Mouse (Mus musculus): Measurements from ENCODE around the gene Dctd.

Dctd gene

DNA sequence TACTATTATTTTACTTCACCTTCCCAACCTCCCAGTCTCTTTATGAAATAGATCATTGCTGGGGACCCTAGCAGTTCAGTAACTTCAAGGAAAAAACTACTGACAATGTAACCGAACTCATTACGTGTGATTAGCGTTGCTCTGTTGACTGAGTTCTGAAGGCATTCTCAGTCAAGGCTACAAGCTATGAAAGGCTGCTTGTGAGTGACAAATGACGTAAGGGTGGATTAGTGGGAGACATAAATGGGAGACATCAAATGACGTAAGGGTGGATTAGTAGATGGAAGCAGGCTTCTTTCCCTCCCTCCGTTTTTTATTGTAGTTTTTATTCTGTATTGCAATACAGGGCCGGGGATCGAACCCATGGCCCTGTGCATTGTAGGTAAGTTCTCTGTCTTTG lies 26.0 kb downstream of the Dctd start:
- H3K36me3 ChIP-seq (ENCODE audit: control insufficient read depth, insufficient read depth, low read length, poor library complexity, severe bottlenecking) = no peaks in the 10 kb centered on the region
- no peak for DNase-seq (ENCODE audit: low read depth, low spot score)
- no peaks in the 10 kb centered on the region for H3K27me3 ChIP-seq (ENCODE audit: control insufficient read depth, insufficient read depth, low read length, poor library complexity, severe bottlenecking)

DNA sequence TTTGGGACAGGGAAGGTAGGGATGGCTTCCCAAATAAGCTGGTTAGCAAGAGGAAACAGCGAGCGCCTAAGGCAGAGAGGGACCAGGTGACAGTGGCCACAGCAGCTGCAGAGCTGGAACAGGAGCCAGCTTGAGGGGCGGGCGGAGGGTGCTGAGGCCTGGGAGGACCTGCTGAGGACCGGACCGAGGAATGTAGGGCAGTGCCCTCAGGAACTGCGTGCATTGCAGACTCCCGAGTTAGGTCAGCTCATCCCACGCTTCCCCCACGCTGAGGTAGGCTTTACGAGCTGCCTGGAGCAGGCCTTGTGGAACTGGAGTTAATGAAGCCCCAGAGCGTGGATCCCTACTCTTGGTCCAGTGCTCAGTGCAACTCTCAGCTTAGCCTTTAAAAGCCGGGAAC lies 28.1 kb downstream of the Dctd start:
- DNase-seq (ENCODE audit: low read depth, low spot score) = no peak
- Histone ChIP-seq H3K36me3 (ENCODE audit: control insufficient read depth, insufficient read depth, low read length, poor library complexity, severe bottlenecking) (no peaks in the 10 kb centered on the region), H3K27me3 (ENCODE audit: control insufficient read depth, insufficient read depth, low read length, poor library complexity, severe bottlenecking) (no peaks in the 10 kb centered on the region)

DNA sequence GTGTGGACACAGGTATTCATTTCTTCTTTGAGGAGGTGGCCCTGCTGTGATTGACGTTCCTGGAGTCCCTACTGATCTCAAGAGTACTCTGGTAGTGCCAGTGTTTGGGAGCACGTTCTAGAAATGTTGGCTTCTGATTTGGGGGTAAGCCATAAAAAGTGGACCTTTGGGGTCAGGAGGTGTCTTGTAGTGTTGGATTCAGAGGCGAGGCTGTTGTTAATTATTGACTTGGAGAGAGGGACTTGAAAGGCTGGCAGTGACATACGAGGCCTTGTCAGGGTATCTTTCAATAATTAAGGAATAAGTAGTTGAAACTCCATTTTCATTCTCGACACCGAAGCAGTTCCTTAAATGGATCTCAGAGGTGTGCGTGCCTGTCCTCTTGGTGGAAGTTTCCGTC lies 31.4 kb downstream of the Dctd start:
- DNase-seq (ENCODE audit: low read depth, low spot score) = no peak
- Histone ChIP-seq H3K27me3 (ENCODE audit: control insufficient read depth, insufficient read depth, low read length, poor library complexity, severe bottlenecking) (no peaks in the 10 kb centered on the region), H3K36me3 (ENCODE audit: control insufficient read depth, insufficient read depth, low read length, poor library complexity, severe bottlenecking) (no peaks in the 10 kb centered on the region)

DNA sequence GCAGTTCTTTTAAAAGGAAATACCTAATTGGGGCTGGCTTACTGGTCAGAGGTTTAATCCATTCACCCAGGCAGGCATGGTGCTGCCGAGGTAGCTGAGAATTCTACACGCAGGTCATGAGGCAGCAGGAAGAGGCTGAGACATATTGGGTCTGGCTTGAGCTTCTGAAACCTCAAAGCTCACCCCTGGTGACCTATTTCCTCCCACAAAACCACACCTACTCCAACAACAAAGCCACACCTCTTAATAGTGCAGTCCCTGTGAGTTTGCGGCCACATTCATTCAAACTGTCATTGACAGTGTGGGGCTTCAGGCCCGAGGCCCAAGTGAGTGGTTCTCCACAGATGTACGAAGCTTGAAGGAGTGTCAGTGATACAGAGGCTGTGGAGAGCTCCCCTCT lies 34.4 kb downstream of the Dctd start:
- Histone ChIP-seq H3K36me3 (ENCODE audit: control insufficient read depth, insufficient read depth, low read length, poor library complexity, severe bottlenecking) (no peaks in the 10 kb centered on the region), H3K27me3 (ENCODE audit: control insufficient read depth, insufficient read depth, low read length, poor library complexity, severe bottlenecking) (no peaks in the 10 kb centered on the region)
- no peak for DNase-seq (ENCODE audit: low read depth, low spot score)

DNA sequence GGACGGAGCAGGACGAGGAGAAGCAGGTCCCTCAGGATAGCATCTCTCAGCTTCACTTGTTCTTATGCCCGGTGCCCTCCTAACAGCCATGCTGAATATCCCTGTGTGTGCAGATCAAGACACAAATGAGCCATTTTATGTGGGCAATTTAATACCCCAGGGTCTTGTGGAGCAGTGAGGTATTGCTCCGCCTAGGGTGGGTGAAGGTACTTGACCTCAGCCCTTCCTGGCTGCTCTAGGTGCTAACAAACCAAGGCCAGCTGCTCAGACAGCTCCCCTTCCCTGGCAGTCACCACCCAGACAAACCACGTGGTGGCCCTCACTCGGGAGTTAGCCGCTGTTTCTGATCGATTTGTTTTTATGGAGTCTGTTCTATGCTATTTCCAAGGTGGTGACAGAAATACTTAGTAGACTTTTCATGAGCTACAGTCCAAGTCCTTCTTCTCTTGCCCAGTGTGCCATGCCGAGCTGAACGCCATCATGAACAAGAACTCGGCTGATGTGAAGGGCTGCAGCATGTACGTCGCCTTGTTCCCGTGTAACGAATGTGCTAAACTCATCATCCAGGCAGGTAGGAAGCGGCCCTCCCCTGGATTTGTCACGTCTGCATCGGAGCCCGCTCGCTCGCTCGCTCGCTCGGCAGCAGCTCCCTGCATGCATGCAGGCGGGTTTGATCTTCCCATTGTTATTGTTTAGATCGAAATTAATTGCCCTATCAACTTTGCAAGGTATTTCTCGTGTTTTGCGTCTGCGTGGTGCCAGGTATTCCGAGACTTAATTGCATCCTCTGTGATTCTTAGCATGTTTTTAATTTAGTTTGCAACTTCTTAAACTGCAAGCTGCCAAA lies 38.1 kb downstream of the Dctd start:
- H3K27me3 ChIP-seq (ENCODE audit: control insufficient read depth, insufficient read depth, low read length, poor library complexity, severe bottlenecking) = no peaks in the 10 kb centered on the region
- H3K36me3 ChIP-seq (ENCODE audit: control insufficient read depth, insufficient read depth, low read length, poor library complexity, severe bottlenecking) = no peaks in the 10 kb centered on the region
- no peak for DNase-seq (ENCODE audit: low read depth, low spot score)

DNA sequence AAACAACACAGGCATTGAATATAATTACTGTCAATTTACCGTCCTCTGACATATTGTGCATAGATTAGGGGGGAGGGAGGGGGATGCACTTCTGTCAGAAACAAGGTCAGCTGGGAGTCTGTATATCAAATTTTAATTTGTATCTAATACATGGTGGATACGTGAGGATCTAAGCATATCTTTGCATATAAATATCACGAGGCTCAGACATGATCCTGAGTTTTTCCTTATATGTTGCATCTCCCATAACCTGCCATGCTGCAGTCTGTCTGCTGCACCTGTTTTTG lies 38.7 kb downstream of the Dctd start:
- Histone ChIP-seq H3K27me3 (ENCODE audit: control insufficient read depth, insufficient read depth, low read length, poor library complexity, severe bottlenecking) (no peaks in the 10 kb centered on the region), H3K36me3 (ENCODE audit: control insufficient read depth, insufficient read depth, low read length, poor library complexity, severe bottlenecking) (no peaks in the 10 kb centered on the region)
- no peak for DNase-seq (ENCODE audit: low read depth, low spot score)

DNA sequence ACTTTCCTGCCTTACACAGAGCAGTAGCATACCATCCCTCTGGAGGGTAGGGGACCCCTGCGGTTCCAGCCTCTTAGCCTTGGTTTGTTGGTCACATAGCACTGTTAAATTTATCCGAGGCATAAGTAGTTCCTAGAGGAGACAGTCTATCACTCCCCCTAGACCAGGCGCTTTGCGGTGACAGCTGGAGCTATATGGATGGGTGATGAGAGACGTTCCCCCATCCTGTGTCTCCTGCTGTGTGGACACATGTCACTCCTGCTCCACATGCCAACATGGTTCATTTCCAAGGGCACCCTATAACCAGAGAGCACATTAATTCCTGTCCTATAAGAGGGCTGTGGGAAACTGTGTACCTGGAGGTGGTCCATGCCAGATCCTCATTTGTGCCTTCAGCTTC lies 42.1 kb downstream of the Dctd start:
- no peak for DNase-seq (ENCODE audit: low read depth, low spot score)
- H3K36me3 ChIP-seq (ENCODE audit: control insufficient read depth, insufficient read depth, low read length, poor library complexity, severe bottlenecking) = no peaks in the 10 kb centered on the region
- no peaks in the 10 kb centered on the region for H3K27me3 ChIP-seq (ENCODE audit: control insufficient read depth, insufficient read depth, low read length, poor library complexity, severe bottlenecking)

DNA sequence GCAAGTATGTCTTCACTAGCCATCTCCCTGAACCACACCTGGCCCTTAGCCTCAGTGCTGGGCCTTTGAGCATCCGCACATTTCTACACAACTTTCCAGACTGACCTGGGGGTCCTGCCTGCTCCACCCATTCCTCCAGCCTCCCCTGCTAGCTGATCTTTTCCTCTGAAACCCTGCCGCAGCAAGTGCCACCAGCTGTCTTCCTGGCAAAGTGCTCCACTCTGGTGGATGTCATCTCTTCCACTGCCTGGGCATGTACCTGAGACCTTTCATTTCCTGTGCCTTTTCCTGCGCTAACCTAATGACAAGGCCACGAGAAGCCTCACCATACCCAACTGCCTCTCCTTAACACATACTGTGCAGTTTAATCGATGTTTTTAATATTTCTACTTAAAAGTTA lies 46.9 kb downstream of the Dctd start:
- no peak for DNase-seq (ENCODE audit: low read depth, low spot score)
- H3K27me3 ChIP-seq (ENCODE audit: control insufficient read depth, insufficient read depth, low read length, poor library complexity, severe bottlenecking) = no peaks in the 10 kb centered on the region
- no peaks in the 10 kb centered on the region for H3K36me3 ChIP-seq (ENCODE audit: control insufficient read depth, insufficient read depth, low read length, poor library complexity, severe bottlenecking)

DNA sequence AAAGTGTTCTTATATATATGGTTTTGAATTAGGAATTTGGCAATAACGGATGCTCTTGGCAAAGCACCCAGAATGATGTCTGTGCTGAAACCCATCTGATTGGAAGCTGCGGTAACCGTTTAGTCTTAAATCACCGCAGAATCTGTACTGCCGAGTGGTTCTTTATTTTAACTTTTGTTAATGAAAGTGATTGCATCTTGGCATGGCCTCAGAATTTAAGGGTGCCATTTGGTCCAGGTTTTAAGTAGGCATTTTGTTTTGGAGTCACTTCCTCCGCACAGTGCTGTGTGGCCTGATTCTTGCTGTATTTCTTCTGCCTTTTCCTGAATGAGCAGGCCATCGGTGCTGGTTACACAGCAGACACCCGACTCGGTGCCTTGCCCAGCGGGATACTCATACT lies 47.6 kb downstream of the Dctd start:
- no peak for DNase-seq (ENCODE audit: low read depth, low spot score)
- no peaks in the 10 kb centered on the region for H3K27me3 ChIP-seq (ENCODE audit: control insufficient read depth, insufficient read depth, low read length, poor library complexity, severe bottlenecking)
- H3K36me3 ChIP-seq (ENCODE audit: control insufficient read depth, insufficient read depth, low read length, poor library complexity, severe bottlenecking) = no peaks in the 10 kb centered on the region

DNA sequence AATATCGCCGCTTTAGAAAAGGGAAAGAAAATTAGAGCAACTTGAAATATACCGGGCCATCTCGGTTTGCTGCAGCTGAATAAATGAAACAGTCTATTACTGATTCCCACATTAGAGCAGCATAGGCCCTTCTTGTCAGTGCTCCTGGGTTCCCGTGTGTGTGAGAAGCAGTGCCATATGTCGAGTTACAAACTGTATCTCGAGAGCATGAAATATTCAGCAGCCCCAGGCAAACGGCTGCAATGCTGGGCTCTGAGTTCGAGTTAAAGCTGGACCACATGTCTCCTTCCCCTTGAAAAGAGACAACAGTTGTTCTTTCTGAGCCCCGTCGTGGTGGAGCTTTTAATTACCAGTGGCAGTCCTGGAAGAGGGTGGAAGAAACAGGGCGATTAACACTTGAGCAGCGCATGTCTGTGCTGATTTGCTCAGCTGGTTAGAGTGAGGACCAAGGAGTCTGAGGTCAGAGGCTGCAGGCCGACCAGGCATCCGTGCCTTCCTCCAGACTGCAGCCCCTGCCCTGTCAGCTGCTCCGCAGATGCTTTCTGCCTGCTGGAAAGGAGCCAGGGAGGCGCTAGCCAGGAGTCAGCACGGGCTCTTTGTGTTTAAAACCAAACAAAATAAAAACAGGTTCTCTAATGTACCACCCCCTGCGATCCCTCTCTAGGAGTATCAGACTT lies 53.3 kb downstream of the Dctd start:
- Histone ChIP-seq H3K27me3 (ENCODE audit: control insufficient read depth, insufficient read depth, low read length, poor library complexity, severe bottlenecking) (no peaks in the 10 kb centered on the region), H3K36me3 (ENCODE audit: control insufficient read depth, insufficient read depth, low read length, poor library complexity, severe bottlenecking) (no peaks in the 10 kb centered on the region)
- no peak for DNase-seq (ENCODE audit: low read depth, low spot score)

DNA sequence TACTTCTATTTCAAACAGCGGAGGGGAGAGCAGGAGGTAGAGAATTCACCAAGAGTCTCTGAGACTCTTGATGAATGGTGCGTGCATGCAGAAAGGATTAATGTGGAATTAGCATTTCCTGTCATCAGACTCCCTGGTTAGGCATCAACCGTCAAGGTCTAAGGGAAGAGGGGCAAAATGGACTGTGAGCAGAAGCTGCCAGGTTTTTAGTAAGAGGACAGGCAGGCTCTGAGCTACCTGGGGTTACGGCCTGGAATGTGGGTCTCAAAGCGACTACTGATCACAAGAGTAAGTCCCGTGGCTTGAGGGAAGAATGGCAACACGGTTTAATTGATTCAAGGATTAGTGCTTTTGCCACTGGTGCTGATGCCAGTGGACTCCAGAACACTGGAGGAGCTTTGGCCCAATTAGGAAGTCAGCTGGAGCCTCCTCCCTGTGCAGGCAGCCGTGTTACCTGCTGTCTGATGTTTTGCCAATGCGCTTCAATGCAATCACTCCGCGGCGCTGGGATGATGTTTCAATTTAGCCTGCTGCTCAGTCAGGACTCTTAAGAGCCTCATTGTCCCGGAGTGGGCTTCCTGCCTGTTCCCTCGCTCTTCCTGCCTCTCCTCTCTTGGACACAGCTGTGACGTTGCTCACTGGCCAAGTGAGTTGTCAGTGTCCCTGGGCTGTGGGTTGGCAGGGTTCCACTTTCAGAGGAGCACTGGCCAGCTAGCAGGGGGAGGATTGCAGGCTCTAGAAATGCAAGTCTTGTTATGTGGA lies 54.6 kb downstream of the Dctd start:
- no peaks in the 10 kb centered on the region for H3K36me3 ChIP-seq (ENCODE audit: control insufficient read depth, insufficient read depth, low read length, poor library complexity, severe bottlenecking)
- no peak for DNase-seq (ENCODE audit: low read depth, low spot score)
- no peaks in the 10 kb centered on the region for H3K27me3 ChIP-seq (ENCODE audit: control insufficient read depth, insufficient read depth, low read length, poor library complexity, severe bottlenecking)

DNA sequence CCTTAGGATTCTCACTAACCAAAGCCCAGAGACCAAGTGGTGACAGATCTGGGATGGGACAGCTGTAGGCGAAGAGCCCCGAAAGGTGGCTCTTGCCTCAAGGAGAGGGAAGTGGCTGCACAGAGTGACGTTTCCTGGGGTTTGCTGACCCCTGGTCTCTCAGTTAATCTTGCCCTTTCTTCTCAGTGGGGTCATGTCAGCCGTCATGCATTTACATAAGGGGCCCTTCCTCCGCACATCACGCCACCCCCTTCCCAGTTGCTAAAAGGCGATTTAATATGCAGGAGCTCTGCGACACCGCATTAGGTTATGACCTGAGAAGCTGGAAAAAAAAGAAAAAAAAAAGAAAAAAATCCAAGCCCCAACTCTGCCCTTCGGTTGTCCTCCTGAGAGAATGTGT lies 58.8 kb downstream of the Dctd start:
- no peak for DNase-seq (ENCODE audit: low read depth, low spot score)
- Histone ChIP-seq H3K27me3 (ENCODE audit: control insufficient read depth, insufficient read depth, low read length, poor library complexity, severe bottlenecking) (no peaks in the 10 kb centered on the region), H3K36me3 (ENCODE audit: control insufficient read depth, insufficient read depth, low read length, poor library complexity, severe bottlenecking) (no peaks in the 10 kb centered on the region)

DNA sequence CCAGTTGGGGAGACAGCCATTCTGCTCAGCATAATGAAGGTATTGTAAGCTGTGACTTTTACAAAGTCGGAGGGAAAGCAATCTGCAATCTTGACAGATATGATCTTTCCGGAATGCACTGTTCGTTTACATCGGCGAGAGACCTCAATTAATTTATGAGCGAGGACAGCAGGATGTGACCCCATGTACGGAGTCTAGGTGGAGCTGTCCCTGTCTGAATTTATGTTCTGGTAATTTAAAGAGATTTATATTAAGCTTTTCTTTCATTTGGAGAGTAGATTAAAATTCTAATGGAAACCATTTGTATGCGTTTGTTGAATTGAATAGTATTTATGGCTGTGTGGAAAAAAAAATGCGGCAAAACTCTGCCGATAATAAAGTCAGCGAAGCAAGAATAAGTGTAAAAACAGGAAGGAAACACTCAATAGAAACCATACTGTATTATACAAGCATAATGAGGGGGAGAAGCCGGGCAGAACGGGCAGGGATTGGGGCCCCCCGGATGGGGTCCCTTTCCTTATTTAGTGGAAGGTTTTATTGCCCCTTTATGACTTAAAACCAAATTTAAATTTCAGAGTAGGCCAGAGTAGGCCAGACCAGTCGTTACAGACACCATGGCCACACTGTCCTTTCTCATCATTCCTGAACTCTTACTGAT lies 59.8 kb downstream of the Dctd start:
- Histone ChIP-seq H3K27me3 (ENCODE audit: control insufficient read depth, insufficient read depth, low read length, poor library complexity, severe bottlenecking) (no peaks in the 10 kb centered on the region), H3K36me3 (ENCODE audit: control insufficient read depth, insufficient read depth, low read length, poor library complexity, severe bottlenecking) (no peaks in the 10 kb centered on the region)
- no peak for DNase-seq (ENCODE audit: low read depth, low spot score)

DNA sequence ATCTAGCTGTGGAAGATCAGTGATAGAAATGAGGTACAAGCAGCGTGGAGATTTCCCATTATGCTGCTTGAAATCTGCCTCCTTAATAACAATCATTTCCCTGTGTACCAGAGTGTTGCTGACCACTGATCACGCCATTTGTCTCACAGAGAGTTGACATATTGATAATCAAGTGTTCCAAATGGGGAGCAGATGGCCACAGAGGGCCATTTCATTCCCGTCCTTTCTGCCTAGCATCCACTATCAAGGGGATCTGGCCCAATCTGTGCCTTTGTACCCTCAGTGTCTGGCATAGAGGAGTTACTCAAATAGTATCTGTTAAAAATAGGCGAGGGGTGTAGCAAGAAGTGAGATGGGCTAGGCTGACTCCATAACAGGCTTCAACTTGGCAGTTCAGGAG lies 78.5 kb downstream of the Dctd start:
- no peaks in the 10 kb centered on the region for H3K36me3 ChIP-seq (ENCODE audit: control insufficient read depth, insufficient read depth, low read length, poor library complexity, severe bottlenecking)
- H3K27me3 ChIP-seq (ENCODE audit: control insufficient read depth, insufficient read depth, low read length, poor library complexity, severe bottlenecking) = no peaks in the 10 kb centered on the region
- no peak for DNase-seq (ENCODE audit: low read depth, low spot score)

DNA sequence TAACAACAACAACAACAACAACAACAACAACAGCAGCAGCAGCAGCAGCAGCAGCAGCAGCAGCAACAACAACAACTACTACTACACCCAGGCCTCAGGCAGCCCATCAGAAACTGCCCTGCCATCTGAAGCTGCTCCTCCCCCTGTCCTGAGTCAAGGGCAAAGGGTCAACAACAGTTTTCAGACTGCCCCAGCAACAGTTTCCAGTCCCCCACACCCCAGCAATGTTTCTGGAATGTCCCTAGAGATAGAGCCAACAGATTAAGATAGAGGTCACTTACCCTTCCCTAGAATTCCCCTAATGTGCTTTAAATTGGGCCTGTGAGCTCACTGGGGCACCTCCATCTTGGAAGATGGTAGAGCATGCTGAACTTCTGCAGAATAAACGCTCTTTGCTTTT lies 79.0 kb downstream of the Dctd start:
- Histone ChIP-seq H3K36me3 (ENCODE audit: control insufficient read depth, insufficient read depth, low read length, poor library complexity, severe bottlenecking) (no peaks in the 10 kb centered on the region), H3K27me3 (ENCODE audit: control insufficient read depth, insufficient read depth, low read length, poor library complexity, severe bottlenecking) (no peaks in the 10 kb centered on the region)
- DNase-seq (ENCODE audit: low read depth, low spot score) = no peak
